Mouse (Mus musculus) intestine, embryonic 14.5 days (tissue): ENCODE measurements around the gene Vars. TPM values are rescaled to one million over a fixed set of nuclear protein-coding genes. Genes with fewer than 3 reads are reported as not detected.

ENCODE experiments used
- ATAC-seq: fragments of 200-750 bp; cut with Nextera tagmentation; replicated peaks from 2 replicates; pipeline ENCODE4 v1.8.0; 2017; ENCODE audit warnings: low read depth, moderate number of reproducible peaks, moderate TSS enrichment, moderate library complexity; ENCODE audit not compliant: low FRiP score, low TSS enrichment
- DNase-seq: peaks from one replicate; pipeline ENCODE4 v3.0.0-alpha.2; 2018; ENCODE audit warnings: low spot score
- H3K27ac ChIP-seq: fragments of 300-500 bp; sonication (generic); 2 replicates; pipeline ENCODE4 v1.5.1; 2014; ENCODE audit warnings: low read depth, mild to moderate bottlenecking, control low read depth
- H3K27me3 ChIP-seq: fragments of 300-500 bp; sonication (generic); replicated peaks from 2 replicates; pipeline ENCODE4 v1.6.1; 2014; ENCODE audit warnings: low read length, control low read depth; ENCODE audit not compliant: control insufficient read depth, insufficient read depth
- H3K36me3 ChIP-seq: fragments of 300-500 bp; sonication (generic); 2 replicates; pipeline ENCODE4 v1.6.1; 2014; ENCODE audit warnings: low read length, control low read depth; ENCODE audit not compliant: control insufficient read depth, insufficient read depth
- H3K4me1 ChIP-seq: fragments of 300-500 bp; sonication (generic); replicated peaks from 2 replicates; pipeline ENCODE4 v1.6.1; 2014; ENCODE audit warnings: low read length, control low read depth, mixed read lengths; ENCODE audit not compliant: control insufficient read depth, insufficient read depth
- H3K4me2 ChIP-seq: fragments of 300-500 bp; sonication (generic); 2 replicates; pipeline ENCODE4 v1.6.1; 2014; ENCODE audit warnings: low read length
- H3K4me3 ChIP-seq: fragments of 300-500 bp; sonication (generic); 2 replicates; pipeline ENCODE4 v1.5.1; 2014; ENCODE audit warnings: low read depth, low read length, control low read depth, mixed read lengths
- H3K9ac ChIP-seq: fragments of 300-500 bp; sonication (generic); 2 replicates; pipeline ENCODE4 v1.6.1; 2014; ENCODE audit warnings: mild to moderate bottlenecking, low read length
- H3K9me3 ChIP-seq: fragments of 300-500 bp; sonication (generic); 2 replicates; pipeline ENCODE4 v1.6.1; 2016; ENCODE audit warnings: low read length, control low read depth; ENCODE audit not compliant: control insufficient read depth
- WGBS: fragments of 180-500 bp; shearing (Covaris S2); extraction: QIAGEN DNeasy Blood & Tissue Kit; methylation state at CpG from one replicate; pipeline ENCODE4 v1.1.7; 2014; 5-methylcytosine and 5-hydroxymethylcytosine counted together
- polyA plus RNA-seq: library from polyadenylated mRNA; unstranded; fragments of >200 nt; fragmentation: Nextera tagmentation; extraction: Ambion mirVana; gene quantifications from 2 replicates; pipeline ENCODE4 v1.2.1, GENCODE M21; 2014

Gene Vars
- polyA plus RNA-seq, 1 experiment from 2014 or later, result 133 TPM

GRCm38 (mm10) chr17:35022541-35023060 lies 21.8 kb downstream of the Vars start:
- H3K9me3 ChIP-seq, result no peaks in the 10 kb centered on the region
- WGBS, result 92% methylated on average over 8 of the region's 8 CpGs
- ATAC-seq (no peak), DNase-seq (no peak)
- H3K4me2 ChIP-seq, result no peak overlapping the region
- no peak overlapping the region for H3K9ac ChIP-seq
- no peak overlapping the region; the same call in 1 of the 2 replicates for H3K27ac ChIP-seq
- H3K36me3 ChIP-seq, result no peaks in the 10 kb centered on the region
- H3K4me3 ChIP-seq, result no peak overlapping the region
- no peaks in the 10 kb centered on the region for H3K27me3 ChIP-seq
- H3K4me1 ChIP-seq, result peaks cover 16% of the 10 kb centered on the region; the same call in 1 of the 2 replicates

DNA sequence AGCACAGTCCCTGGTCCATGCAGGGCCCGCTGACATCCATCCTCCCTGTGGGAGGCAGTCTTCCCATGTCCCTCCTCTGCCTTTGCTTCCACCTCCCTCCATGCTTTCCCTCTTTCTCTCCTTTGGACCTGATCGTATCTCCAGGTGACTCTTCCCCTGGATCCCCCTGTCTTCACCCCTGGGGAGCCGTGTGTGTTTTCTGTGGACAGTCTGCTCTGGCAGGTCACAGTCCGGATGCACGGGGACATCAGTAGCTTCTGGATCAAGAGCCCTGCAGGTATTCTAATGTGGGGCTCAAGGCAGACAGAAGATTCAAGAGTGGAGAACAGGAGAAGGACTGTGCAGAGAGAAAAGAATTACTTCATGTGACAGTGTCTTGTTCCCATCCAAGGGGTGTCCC lies 22.4 kb downstream of the Vars start:
- WGBS, result 76% methylated on average over 5 of the region's 5 CpGs
- Histone ChIP-seq H3K27me3 (no peaks in the 10 kb centered on the region), H3K4me3 (no peak overlapping the region), H3K4me2 (no peak overlapping the region), H3K4me1 (peaks cover 20% of the 10 kb centered on the region; the same call in 1 of the 2 replicates), H3K27ac (no peak overlapping the region), H3K9ac (no peak overlapping the region), H3K36me3 (no peaks in the 10 kb centered on the region), H3K9me3 (no peaks in the 10 kb centered on the region)
- ATAC-seq, result no peak
- no peak for DNase-seq

DNA sequence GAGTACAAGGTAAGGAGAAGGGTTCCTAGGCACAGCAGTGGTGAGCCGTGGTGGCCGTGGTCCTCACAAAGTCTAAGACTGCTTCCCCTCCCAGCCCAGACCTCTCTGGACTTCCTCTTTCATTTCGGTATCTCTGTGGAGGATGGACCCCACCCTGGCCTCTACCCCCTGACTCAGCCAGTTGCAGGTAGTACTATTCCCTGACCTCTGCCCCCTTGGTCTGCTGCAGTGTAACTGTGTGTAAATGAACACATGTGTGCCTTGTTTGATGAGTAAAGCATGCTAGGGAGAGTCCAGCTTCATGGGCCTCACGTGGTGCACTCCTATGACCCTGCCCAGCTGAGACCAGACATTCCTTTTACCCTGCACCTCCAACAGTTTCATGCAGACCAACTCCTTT lies 23.0 kb downstream of the Vars start:
- Histone ChIP-seq H3K27ac (no peak overlapping the region), H3K27me3 (no peaks in the 10 kb centered on the region), H3K9ac (no peak overlapping the region), H3K4me2 (no peak overlapping the region), H3K9me3 (no peaks in the 10 kb centered on the region), H3K4me1 (peaks cover 20% of the 10 kb centered on the region; the same call in 1 of the 2 replicates), H3K36me3 (no peaks in the 10 kb centered on the region), H3K4me3 (no peak overlapping the region)
- ATAC-seq (peak; percentile 14; the same call in 1 of the 2 replicates), DNase-seq (no peak)
- WGBS, result 63% methylated on average over 4 of the region's 4 CpGs

GRCm38 (mm10) chr17:35024261-35024660 lies 23.5 kb downstream of the Vars start:
- Histone ChIP-seq H3K36me3 (no peaks in the 10 kb centered on the region), H3K27me3 (no peaks in the 10 kb centered on the region), H3K4me1 (peaks cover 20% of the 10 kb centered on the region; the same call in 1 of the 2 replicates), H3K9me3 (no peaks in the 10 kb centered on the region), H3K9ac (no peak overlapping the region), H3K4me2 (no peak overlapping the region), H3K27ac (no peak overlapping the region), H3K4me3 (no peak overlapping the region)
- ATAC-seq (no peak), DNase-seq (no peak)
- 70% methylated on average over 13 of the region's 13 CpGs for WGBS

GRCm38 (mm10) chr17:35024691-35025488 lies 24.1 kb downstream of the Vars start:
- no peak overlapping the region for H3K4me3 ChIP-seq
- H3K4me1 ChIP-seq, result peaks cover 20% of the 10 kb centered on the region; the same call in 1 of the 2 replicates
- no peak overlapping the region for H3K4me2 ChIP-seq
- H3K9me3 ChIP-seq, result no peaks in the 10 kb centered on the region
- ATAC-seq, result no peak
- 59% methylated on average over 7 of the region's 10 CpGs for WGBS
- H3K36me3 ChIP-seq, result no peaks in the 10 kb centered on the region
- H3K27me3 ChIP-seq, result no peaks in the 10 kb centered on the region
- H3K9ac ChIP-seq, result no peak overlapping the region
- no peak for DNase-seq
- no peak overlapping the region for H3K27ac ChIP-seq

- no peak overlapping the region for H3K9ac ChIP-seq
- ATAC-seq, result no peak
- H3K27ac ChIP-seq, result no peak overlapping the region
Observed at GRCm38 (mm10) chr17:35026206-35026605, 25.4 kb downstream of the Vars start.

GRCm38 (mm10) chr17:35027277-35028068 lies 26.7 kb downstream of the Vars start, which contains the start of gene Sapcd1:
Gene Sapcd1 (minus strand): TSS chr17:35028016.
- Histone ChIP-seq H3K27me3 (no peaks in the 10 kb centered on the region), H3K36me3 (no peaks in the 10 kb centered on the region), H3K27ac (peak within 1 kb of the TSS; percentile 77), H3K9me3 (no peaks in the 10 kb centered on the region), H3K4me2 (peak within 1 kb of the TSS; percentile 29), H3K4me1 (peaks cover 14% of the 10 kb centered on the region; the same call in 1 of the 2 replicates), H3K4me3 (peak within 1 kb of the TSS; percentile 1; the same call in 1 of the 2 replicates), H3K9ac (0 out of 2 replicates have a peak within 1 kb of the TSS, but pooled peaks have one; percentile 5)
- DNase-seq, result peak; percentile 67
- WGBS, result 38% methylated on average over 13 of the region's 13 CpGs
- peak; percentile 40 for ATAC-seq

More at GRCm38 (mm10) chr17:35026206-35026605, 25.4 kb downstream of the Vars start:
- Histone ChIP-seq H3K4me3 (no peak overlapping the region), H3K36me3 (no peaks in the 10 kb centered on the region), H3K4me2 (no peak overlapping the region), H3K9me3 (no peaks in the 10 kb centered on the region), H3K4me1 (peaks cover 20% of the 10 kb centered on the region; the same call in 1 of the 2 replicates), H3K27me3 (no peaks in the 10 kb centered on the region)
- DNase-seq, result no peak
- WGBS, result 82% methylated on average over 5 of the region's 5 CpGs

GRCm38 (mm10) chr17:35028315-35028714 lies 27.5 kb downstream of the Vars start:
- H3K27me3 ChIP-seq, result no peaks in the 10 kb centered on the region
- no peak overlapping the region for H3K27ac ChIP-seq
- no peaks in the 10 kb centered on the region for H3K36me3 ChIP-seq
- DNase-seq (peak; percentile 48), ATAC-seq (no peak)
- no peak overlapping the region for H3K4me3 ChIP-seq
- H3K9ac ChIP-seq, result no peak overlapping the region
- no peaks in the 10 kb centered on the region for H3K9me3 ChIP-seq
- peaks cover 14% of the 10 kb centered on the region; the same call in 1 of the 2 replicates for H3K4me1 ChIP-seq
- no peak overlapping the region for H3K4me2 ChIP-seq
- WGBS, result 64% methylated on average over 2 of the region's 2 CpGs
